8 mouse cellular contexts compared by ENCODE assay signal in genomic region chr13:91461711-91462351, GRCm38 (mm10). TPM values are rescaled to one million over a fixed set of nuclear protein-coding genes. Genes with fewer than 3 reads are reported as not detected.
DNase-seq lines count a peak whose midpoint lies in the region; ATAC-seq and TF ChIP-seq lines count a peak whose summit lies in the region.

No protein-coding gene starts in this region.

- peak overlapping the region; percentile 89 for H3K9ac ChIP-seq in kidney, postnatal 0 days (ENCODE audit: low read depth, low read length)
- H3K9ac ChIP-seq in lung, postnatal 0 days (replicated peaks; ENCODE audit: low read depth), result peak overlapping the region; percentile 56

- H3K36me3 ChIP-seq in heart, embryonic 10.5 days, result no peaks in the 10 kb centered on the region
- H3K36me3 ChIP-seq in kidney, postnatal 0 days (ENCODE audit: insufficient read depth, low read length), result no peaks in the 10 kb centered on the region
- no peaks in the 10 kb centered on the region for H3K36me3 ChIP-seq in lung, postnatal 0 days (ENCODE audit: insufficient read depth, low read length)

- peak; percentile 16 for DNase-seq in right cerebral cortex, adult 18-20 months
- no peak for DNase-seq in right cerebral cortex, adult 2 months (ENCODE audit: low spot score in 2 of 2)
- peak; percentile 58 to 59 for DNase-seq in cerebellum, postnatal 25 days
- peak; percentile 81 for DNase-seq in heart, embryonic 10.5 days (ENCODE audit: low spot score)
- DNase-seq in kidney, postnatal 0 days (ENCODE audit: low spot score), result peak; percentile 31
- DNase-seq in lung, postnatal 0 days (ENCODE audit: low spot score), result peak; percentile 52
- DNase-seq in retina, postnatal 1 day, result peak; percentile 52
- peak; percentile 74 for DNase-seq in thymus, postnatal 4 days

- TF ChIP-seq CTCF in kidney, postnatal 0 days (IDR thresholded peaks at IDR 0.05; ENCODE audit: low read depth), result no peak
- TF ChIP-seq CTCF in lung, postnatal 0 days (IDR thresholded peaks at IDR 0.05), result no peak

- ATAC-seq in kidney, postnatal 0 days (replicated peaks; ENCODE audit: low FRiP score, low read depth), result no peak
- ATAC-seq in lung, postnatal 0 days, result no peak; the same call in 1 of the 2 replicates

- no peaks in the 10 kb centered on the region for H3K9me3 ChIP-seq in heart, embryonic 10.5 days
- H3K9me3 ChIP-seq in kidney, postnatal 0 days (replicated peaks; ENCODE audit: low read length), result no peaks in the 10 kb centered on the region
- no peaks in the 10 kb centered on the region for H3K9me3 ChIP-seq in lung, postnatal 0 days (ENCODE audit: low read length)

- TF ChIP-seq EP300 in lung, postnatal 0 days (IDR thresholded peaks at IDR 0.05), result no peak

- H3K4me2 ChIP-seq in kidney, postnatal 0 days (ENCODE audit: low read length), result peak overlapping the region; percentile 96
- peak overlapping the region; percentile 100 for H3K4me2 ChIP-seq in lung, postnatal 0 days (replicated peaks; ENCODE audit: low read depth, low read length)

- H3K4me3 ChIP-seq in heart, embryonic 10.5 days, result peak overlapping the region; percentile 96
- H3K4me3 ChIP-seq in kidney, postnatal 0 days (replicated peaks; ENCODE audit: low read depth, low read length), result peak overlapping the region; percentile 87
- peak overlapping the region; percentile 95 for H3K4me3 ChIP-seq in lung, postnatal 0 days (ENCODE audit: low read depth, low read length)

- whole genome bisulfite sequencing in heart, embryonic 10.5 days, result under 1% methylated on average over 66 of the region's 77 CpGs
- 0% methylated on average over 56 of the region's 77 CpGs for WGBS in kidney, postnatal 0 days
- WGBS in lung, postnatal 0 days, result under 1% methylated on average over 39 of the region's 77 CpGs

- H3K27me3 ChIP-seq in heart, embryonic 10.5 days (ENCODE audit: insufficient read depth, poor library complexity, severe bottlenecking), result no peaks in the 10 kb centered on the region
- H3K27me3 ChIP-seq in kidney, postnatal 0 days (ENCODE audit: insufficient read depth, low read length), result no peaks in the 10 kb centered on the region
- no peaks in the 10 kb centered on the region for H3K27me3 ChIP-seq in lung, postnatal 0 days (replicated peaks; ENCODE audit: insufficient read depth, low read length)

- H3K4me1 ChIP-seq in heart, embryonic 10.5 days, result peaks cover 34% of the 10 kb centered on the region
- H3K4me1 ChIP-seq in kidney, postnatal 0 days (replicated peaks; ENCODE audit: insufficient read depth, low read length), result peaks cover 3% of the 10 kb centered on the region; the same call in 1 of the 2 replicates
- H3K4me1 ChIP-seq in lung, postnatal 0 days (ENCODE audit: insufficient read depth, low read depth, low read length), result no peaks in the 10 kb centered on the region

- H3K27ac ChIP-seq in heart, embryonic 10.5 days, result peak overlapping the region; percentile 98
- peak overlapping the region; percentile 77 for H3K27ac ChIP-seq in kidney, postnatal 0 days
- H3K27ac ChIP-seq in lung, postnatal 0 days (ENCODE audit: low read length), result peak overlapping the region; percentile 77

RNA-seq across cellular contexts. Expression of gene Ssbp2, which starts 1.7 kb away (rescaled TPM):
- 94.4 and 110 TPM in 2 replicates for polyA plus RNA-seq in heart, embryonic 10.5 days (2016; fragmentation: Nextera tagmentation; extraction: Ambion mirVana)
- 77.7 and 82.8 TPM in 2 replicates for polyA plus RNA-seq in kidney, postnatal 0 days (2015; fragmentation: Nextera tagmentation; extraction: Ambion mirVana)
- polyA plus RNA-seq in lung, postnatal 0 days (2015; fragmentation: Nextera tagmentation; extraction: Ambion mirVana), result 63.1 and 67.6 TPM in 2 replicates

Comparison
In these comparisons a context has a peak if more than half of its experiments do, and no peak if none do; other contexts are left out.
1. DNase-seq: peak in right cerebral cortex, adult 18-20 months (single experiment), cerebellum, postnatal 25 days (2 of 2), heart, embryonic 10.5 days (single experiment), kidney, postnatal 0 days (single experiment), lung, postnatal 0 days (single experiment), retina, postnatal 1 day (single experiment) and thymus, postnatal 4 days (single experiment); none in right cerebral cortex, adult 2 months (0 of 2).
2. Peak in every context shown above with its lines, with median percentiles within 50 percentile points of each other: H3K27ac ChIP-seq and H3K4me3 ChIP-seq.